Mouse (Mus musculus): Measurements from ENCODE around the gene Cebpb. TPM values are rescaled to one million over a fixed set of nuclear protein-coding genes. Genes with fewer than 3 reads are reported as not detected.

The Cebpb gene
- polyA plus RNA-seq, 1 experiment from 2014 or later = 108 TPM

- Histone ChIP-seq H3K4me3 (ENCODE audit: low read depth, low read length) (no peak overlapping the region), H3K36me3 (ENCODE audit: insufficient read depth, low read length) (no peaks in the 10 kb centered on the region), H3K4me2 (replicated peaks; ENCODE audit: low read depth, low read length) (no peak overlapping the region), H3K9me3 (ENCODE audit: low read length) (no peaks in the 10 kb centered on the region), H3K4me1 (ENCODE audit: insufficient read depth, low read depth, low read length) (no peaks in the 10 kb centered on the region), H3K27me3 (replicated peaks; ENCODE audit: insufficient read depth, low read length) (no peaks in the 10 kb centered on the region), H3K27ac (ENCODE audit: low read length) (no peak overlapping the region), H3K9ac (replicated peaks; ENCODE audit: low read depth) (no peak overlapping the region)
- DNase-seq (ENCODE audit: low spot score) (no peak), ATAC-seq (peak; percentile 5; the same call in 1 of the 2 replicates)
- WGBS = 68% methylated on average over 9 of the region's 10 CpGs
- no peak for TF ChIP-seq EP300 (IDR thresholded peaks at IDR 0.05)
- TF ChIP-seq CTCF (IDR thresholded peaks at IDR 0.05) = no peak
Measured at GRCm38 (mm10) chr2:167734861-167735260, 46.1 kb downstream of the Cebpb start.

- no peaks in the 10 kb centered on the region for H3K27me3 ChIP-seq (replicated peaks; ENCODE audit: insufficient read depth, low read length)
- WGBS = 30% methylated on average over 6 of the region's 6 CpGs
- no peaks in the 10 kb centered on the region for H3K36me3 ChIP-seq (ENCODE audit: insufficient read depth, low read length)
- H3K4me3 ChIP-seq (ENCODE audit: low read depth, low read length) = no peak overlapping the region
- H3K9ac ChIP-seq (replicated peaks; ENCODE audit: low read depth) = no peak overlapping the region
- TF ChIP-seq EP300 (IDR thresholded peaks at IDR 0.05) (no peak), CTCF (IDR thresholded peaks at IDR 0.05) (no peak)
- no peak overlapping the region for H3K4me2 ChIP-seq (replicated peaks; ENCODE audit: low read depth, low read length)
- ATAC-seq (no peak), DNase-seq (ENCODE audit: low spot score) (no peak)
- no peak overlapping the region for H3K27ac ChIP-seq (ENCODE audit: low read length)
- no peaks in the 10 kb centered on the region for H3K9me3 ChIP-seq (ENCODE audit: low read length)
- no peaks in the 10 kb centered on the region for H3K4me1 ChIP-seq (ENCODE audit: insufficient read depth, low read depth, low read length)
Measured at GRCm38 (mm10) chr2:167739030-167739429, 50.3 kb downstream of the Cebpb start.

Small RNA genes within 50 kb of the gene (microRNA-seq; reads per million reads assigned to microRNA genes)
- gene Gm22355 = not detected

Other genes starting within 250 kb of the Cebpb start
- 111 and 119 TPM in 2 replicates for gene Rnf114, start 196.3 kb upstream of the Cebpb start, polyA plus RNA-seq (2015; fragmentation: Nextera tagmentation; extraction: Ambion mirVana)
- gene Spata2, start 196.0 kb upstream of the Cebpb start, polyA plus RNA-seq (2015; fragmentation: Nextera tagmentation; extraction: Ambion mirVana) = 8.7 and 8.9 TPM in 2 replicates
- 55.4 and 63.0 TPM in 2 replicates for gene Snai1, start 150.7 kb upstream of the Cebpb start, polyA plus RNA-seq (2015; fragmentation: Nextera tagmentation; extraction: Ambion mirVana)
- gene Ube2v1, start 56.8 kb upstream of the Cebpb start, polyA plus RNA-seq (2015; fragmentation: Nextera tagmentation; extraction: Ambion mirVana) = 166 and 184 TPM in 2 replicates
- gene Gm20431, start 27.4 kb upstream of the Cebpb start, polyA plus RNA-seq (2015; fragmentation: Nextera tagmentation; extraction: Ambion mirVana) = 5.2 and 8.4 TPM in 2 replicates
- 51.7 and 55.1 TPM in 2 replicates for gene Tmem189, start 907 bp downstream of the Cebpb start, polyA plus RNA-seq (2015; fragmentation: Nextera tagmentation; extraction: Ambion mirVana)
- 81.2 and 94.5 TPM in 2 replicates for gene Ptpn1, start 243.1 kb downstream of the Cebpb start, polyA plus RNA-seq (2015; fragmentation: Nextera tagmentation; extraction: Ambion mirVana)

All from lung, postnatal 0 days (tissue).